Mouse (Mus musculus) retina, postnatal 1 day (tissue): Measurements from ENCODE around the gene Nr2e1.

Experiments used
- DNase-seq: peaks from one replicate; pipeline ENCODE4 v3.0.0-alpha.2; 2012

The Nr2e1 gene

GRCm38 (mm10) chr10:42583157-42583872, at the start of gene Nr2e1, which contains the start of gene Ostm1:
Gene Nr2e1, minus strand, starts transcription at chr10:42583632.
Gene Ostm1, plus strand, starts transcription at chr10:42583822.
- peak; percentile 97 for DNase-seq

DNA sequence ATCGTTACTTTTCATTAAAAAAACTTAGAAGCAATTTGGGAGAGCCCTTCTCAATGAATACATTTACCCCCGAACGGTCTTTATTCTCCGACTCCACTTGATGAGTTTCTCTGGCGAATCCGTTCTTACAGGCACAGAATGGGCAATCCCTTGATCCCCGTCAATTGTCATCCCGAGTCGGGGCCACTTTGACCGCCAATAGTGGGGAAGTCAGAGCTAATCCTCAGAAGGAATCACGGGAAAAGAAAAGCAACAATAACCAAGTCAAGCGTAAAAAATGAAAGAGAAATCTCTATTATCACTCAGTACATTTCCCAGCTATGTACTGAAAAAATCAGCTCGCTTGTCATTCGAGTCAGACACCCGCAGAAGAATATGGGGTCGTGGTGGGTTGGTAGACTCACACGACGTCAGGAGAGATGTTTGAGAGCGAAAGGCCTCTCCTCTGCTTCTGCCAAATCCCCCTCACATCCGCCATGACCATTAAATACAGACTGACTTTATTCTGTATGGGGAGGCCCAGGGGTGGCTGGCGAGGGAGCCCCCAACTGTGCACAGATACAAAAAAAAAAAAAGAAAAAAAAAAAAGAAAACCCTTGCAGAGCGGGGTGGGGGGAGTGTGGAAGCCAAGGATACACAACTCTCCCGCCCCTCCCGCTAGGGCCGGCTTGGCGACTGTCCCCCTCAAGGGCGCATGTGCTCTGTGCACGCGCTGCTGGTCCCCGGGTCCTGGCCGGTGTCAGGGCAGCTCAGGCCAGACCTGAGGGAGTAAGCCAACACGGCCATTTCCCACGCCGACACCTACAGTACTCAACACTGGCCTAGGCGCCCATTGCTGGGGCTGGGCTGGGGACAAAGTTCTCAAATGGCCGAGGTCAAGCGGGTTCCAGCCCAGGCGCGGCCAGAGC, 49.3 kb upstream of the Nr2e1 start:
- peak; percentile 58 for DNase-seq

- DNase-seq: peak; percentile 57
These were observed 48.5 kb upstream of the Nr2e1 start for GRCm38 (mm10) chr10:42631754-42632452.

DNA sequence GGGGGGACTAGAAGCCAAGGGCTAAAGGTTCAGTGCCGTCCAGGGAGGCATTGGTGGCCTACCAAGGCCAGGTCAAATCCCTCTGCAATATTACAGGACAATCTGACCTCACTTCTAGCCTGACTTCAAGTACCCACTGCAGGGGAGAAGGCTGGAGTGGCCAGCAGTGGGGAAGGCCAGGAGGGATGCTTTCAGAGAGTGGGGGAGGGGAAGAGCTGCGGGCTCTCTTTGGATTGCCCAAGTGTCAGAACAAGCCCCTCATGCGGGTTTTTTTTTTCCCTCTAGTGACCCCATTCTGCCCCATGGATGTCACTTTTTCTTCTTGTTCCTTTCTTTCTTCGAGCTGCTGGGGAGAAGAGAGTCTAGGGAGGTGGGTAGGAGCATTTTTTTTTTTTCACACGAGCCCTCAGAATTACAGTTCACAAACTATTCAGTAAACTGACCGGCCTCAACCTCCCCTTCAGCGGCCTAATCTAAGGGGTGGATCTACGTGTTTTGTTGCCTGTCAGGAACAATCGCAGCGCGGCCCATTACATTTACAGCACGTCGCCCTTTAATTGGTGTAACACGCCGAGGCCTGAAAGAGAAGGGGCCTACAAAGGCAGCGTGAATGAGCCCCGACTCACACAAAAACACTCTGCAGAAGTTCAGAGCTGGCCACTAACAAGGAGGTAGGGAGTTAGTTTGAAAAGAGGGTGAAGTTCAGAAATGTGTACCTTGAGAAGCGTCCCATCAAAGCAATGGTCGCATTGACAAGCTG, 47.3 kb upstream of the Nr2e1 start:
- DNase-seq: peak; percentile 92

DNA sequence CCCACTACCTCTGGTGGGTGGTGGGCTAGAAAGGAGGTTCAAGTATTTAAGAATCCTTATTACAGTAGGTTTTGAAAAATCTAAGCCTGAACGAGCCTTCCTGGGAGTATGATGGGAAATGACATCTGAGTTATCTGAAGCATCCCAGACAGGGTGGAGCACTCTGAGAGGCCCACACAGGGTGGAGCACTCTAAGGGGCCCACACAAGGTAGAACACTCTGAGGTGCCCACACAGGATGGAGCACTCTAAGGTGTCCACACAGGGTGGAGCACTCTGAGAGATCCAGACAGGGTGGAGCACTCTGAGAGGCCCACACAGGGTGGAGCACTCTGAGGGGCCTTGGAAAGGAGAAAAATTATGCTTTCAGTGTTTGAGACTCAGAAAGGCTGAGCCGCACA, 42.5 kb upstream of the Nr2e1 start:
- no peak for DNase-seq

DNA sequence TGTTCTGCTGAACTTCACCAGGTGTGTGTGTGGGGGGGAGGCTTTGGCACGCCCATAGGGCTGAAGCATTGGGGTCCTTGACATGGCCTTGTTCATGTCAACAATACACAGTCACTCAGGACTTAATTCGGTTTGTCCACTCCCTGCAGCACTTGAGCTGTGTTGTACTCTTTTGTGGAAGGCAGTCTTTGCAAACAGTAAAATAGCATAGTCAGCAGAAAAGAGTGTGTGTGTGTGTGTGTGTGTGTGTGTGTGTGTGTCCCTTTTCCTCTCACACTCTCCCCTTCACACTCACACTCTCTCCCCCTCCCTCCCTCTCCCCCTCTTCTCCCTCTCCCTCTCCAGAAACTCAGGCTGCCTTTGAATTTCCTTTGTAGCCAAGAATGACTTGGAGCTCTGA, 34.9 kb upstream of the Nr2e1 start:
- no peak for DNase-seq

DNA sequence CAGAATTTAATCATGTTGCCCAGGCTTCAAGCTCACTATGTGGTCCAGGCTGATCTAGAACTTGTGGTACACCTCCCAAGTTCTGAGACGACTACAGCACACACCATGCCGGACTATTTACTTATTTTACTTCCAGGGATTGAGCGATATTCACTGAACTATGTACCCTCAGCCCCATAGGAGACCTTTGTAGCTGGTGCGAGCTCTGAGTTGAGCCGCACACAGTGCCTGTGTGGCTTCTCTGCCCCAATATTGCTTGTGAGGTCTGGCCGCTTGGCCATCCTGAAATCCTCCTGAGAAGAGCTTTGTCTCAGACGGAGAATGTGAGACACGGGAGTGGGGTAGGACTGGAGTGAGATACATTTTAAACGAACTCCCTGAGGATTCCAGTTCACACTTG, 31.3 kb upstream of the Nr2e1 start:
- DNase-seq: no peak

DNA sequence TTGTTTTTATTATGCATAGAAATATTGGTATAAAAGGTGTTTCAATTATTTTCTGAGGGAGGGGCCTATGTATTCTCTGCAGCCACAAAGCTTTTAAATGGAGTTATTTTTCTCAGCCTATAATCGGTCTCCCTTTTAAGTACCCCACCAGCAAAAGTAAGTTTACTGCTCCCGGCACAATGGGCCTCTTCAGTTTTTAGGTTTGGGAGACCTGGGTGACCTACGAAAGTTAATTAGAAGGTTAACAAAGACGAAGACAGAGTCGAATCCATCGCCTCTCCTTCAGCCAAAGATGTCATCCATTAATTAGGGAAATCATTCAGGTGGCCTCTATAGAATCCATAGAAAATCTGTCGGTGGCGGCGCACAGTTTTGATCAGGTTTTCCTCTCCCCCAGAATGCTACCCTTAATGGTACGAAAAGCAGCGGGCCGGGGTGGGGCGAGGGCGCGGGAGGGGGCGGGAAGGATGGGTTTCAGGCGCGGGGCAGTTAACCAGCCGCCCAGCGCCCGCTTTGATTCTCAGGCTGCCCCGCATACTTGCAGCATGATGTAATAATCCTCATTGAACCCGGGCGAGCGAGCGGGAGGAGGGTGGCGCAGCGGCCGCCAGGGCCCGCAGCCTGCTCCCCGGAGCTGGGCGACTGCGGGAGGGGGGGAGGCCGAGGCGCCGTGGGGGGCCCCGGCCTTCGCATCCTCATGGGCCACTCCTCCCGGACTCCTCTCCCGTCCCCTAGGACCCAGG, 30.4 kb upstream of the Nr2e1 start:
- peak; percentile 92 for DNase-seq

GRCm38 (mm10) chr10:42613075-42613474, 29.6 kb upstream of the Nr2e1 start:
- DNase-seq: no peak

DNA sequence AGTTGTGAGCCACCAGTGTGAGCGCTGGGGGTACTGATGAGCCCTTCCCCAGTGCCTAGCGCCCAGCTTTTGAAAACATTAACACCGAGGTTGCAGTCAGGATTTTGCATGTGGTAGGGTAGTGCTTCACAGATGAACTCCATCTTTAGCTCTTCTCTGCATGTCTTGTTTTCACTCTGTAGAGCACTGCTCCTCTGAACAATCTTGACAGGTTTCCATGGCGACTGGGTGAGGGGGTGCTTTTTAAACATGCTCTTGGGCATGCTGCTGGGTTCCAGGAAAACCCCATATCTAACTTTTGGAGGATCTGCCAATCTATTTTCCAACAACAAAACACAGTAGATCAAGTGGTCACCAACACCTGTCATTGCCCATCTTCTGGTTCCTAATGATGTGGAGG, 23.3 kb upstream of the Nr2e1 start:
- no peak for DNase-seq

- no peak for DNase-seq
These were observed 21.4 kb upstream of the Nr2e1 start for GRCm38 (mm10) chr10:42604874-42605273.

GRCm38 (mm10) chr10:42601556-42601955, 18.1 kb upstream of the Nr2e1 start:
- DNase-seq: no peak

DNA sequence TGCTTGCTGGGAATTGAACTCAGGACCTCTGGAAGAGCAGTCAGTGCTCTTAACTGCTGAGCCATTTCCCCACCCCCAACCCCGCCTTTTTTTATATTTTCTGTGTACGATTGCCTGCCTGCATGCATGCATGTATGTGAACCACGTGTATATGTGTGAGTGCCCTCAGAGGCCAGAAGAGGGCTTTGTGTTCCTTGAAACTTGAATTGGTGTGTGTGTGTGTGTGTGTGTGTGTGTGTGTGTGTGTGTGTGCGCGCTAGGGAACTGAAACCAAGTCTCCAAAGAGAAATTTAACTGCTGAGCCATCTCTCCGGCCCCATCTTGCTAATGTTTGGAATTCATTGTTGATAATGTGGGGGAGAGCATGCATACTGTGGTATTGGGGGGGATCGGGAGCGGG, 15.2 kb upstream of the Nr2e1 start:
- DNase-seq: no peak

- DNase-seq: no peak
These were observed 9.8 kb upstream of the Nr2e1 start for GRCm38 (mm10) chr10:42593201-42593600.

DNA sequence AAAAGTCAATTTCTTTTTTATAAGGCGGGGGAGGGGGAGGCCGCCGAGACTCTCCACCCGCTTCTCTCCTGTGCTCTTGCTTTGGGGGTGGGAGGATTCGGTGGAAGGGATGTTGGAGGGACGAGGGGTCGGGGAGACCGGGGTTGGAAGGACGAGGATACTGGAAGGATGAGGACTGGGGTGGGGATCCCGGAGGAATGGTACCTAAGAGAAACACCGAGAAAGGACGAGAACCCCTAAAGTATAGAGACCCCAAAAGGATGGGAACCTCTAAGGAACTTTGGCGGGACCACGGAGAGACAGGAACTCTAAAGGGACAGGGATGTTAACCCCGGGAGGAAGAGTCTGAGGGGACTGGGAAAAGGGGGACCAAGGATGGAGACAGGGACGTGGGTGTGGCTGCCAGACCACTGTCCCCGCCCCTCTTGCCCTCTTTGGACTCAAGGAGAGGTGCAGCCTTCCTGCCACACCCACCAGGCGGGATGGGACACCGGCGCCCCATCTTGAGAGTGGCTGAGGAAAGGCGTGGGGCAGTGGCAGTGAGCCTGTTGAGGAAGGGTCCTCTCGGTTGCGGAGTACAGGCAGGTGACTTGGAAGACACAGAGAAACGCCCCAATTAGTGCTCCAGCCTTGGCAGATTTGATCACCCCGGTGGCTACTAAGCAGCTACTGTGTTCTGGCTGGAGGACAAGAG, 8.7 kb upstream of the Nr2e1 start:
- DNase-seq: peak; percentile 71

- DNase-seq: peak; percentile 94
These were observed 8.0 kb upstream of the Nr2e1 start for GRCm38 (mm10) chr10:42591185-42591992.

- DNase-seq: peak; percentile 72
These were observed 7.1 kb upstream of the Nr2e1 start for GRCm38 (mm10) chr10:42590261-42591184.

- no peak for DNase-seq
These were observed 6.1 kb upstream of the Nr2e1 start for GRCm38 (mm10) chr10:42589505-42589904.
